Mouse (Mus musculus): Measurements from ENCODE around the gene Psmb3. TPM values are rescaled to one million over a fixed set of nuclear protein-coding genes. Genes with fewer than 3 reads are reported as not detected.

Psmb3 gene
- total and polyA plus RNA-seq, 3 experiments, result 560 to 1,251 (median 863) TPM

DNA sequence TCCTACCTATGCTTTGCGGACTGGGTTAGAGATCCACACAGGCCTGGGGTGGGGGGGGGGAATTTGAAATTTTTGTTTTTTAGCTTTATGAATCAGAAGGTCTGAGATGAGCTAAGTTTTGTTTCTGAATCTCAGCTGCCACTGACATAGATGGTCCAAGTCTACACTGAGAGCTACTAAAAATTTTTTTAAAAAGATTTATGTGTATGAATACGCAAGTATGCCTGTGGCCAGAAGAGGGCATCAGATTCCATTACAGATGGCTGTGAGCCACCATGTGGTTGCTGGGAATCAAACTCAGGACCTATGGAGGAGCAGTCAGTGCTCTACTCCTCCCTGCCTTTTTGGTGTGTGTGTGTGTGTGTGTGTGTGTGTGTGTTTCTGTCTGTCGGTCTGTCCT is 11.2 kb downstream of the Psmb3 start:
- no peaks in the 10 kb centered on the region for H3K79me2 ChIP-seq (replicated peaks; ENCODE audit: control insufficient read depth, extremely low read depth, insufficient read depth, poor library complexity, severe bottlenecking)
- no peak overlapping the region for H3K4me2 ChIP-seq (ENCODE audit: insufficient read depth, low read depth, poor library complexity, severe bottlenecking)
- in situ Hi-C loops (cut with MboI; ENCODE audit: low pct_ligation_motif_present, low pct_unique_long_range_greater_than_20kb, low sequenced_read_pairs), result no loop called here
- no peaks in the 10 kb centered on the region for H3K27me3 ChIP-seq (replicated peaks)
- no peak overlapping the region for H3K9ac ChIP-seq (ENCODE audit: insufficient read depth, low read depth)
- H3K27ac ChIP-seq (ENCODE audit: insufficient read depth, low read depth), result 0 out of 2 replicates have a peak overlapping the region, but pooled peaks have one; percentile 18
- DNase-seq (ENCODE audit: extremely low read depth), result no peak
- peaks cover 18 to 42% of the 10 kb centered on the region in 2 experiments for H3K4me1 ChIP-seq (ENCODE audit: control insufficient read depth in 1 of 2, insufficient read depth in 2 of 2)
- TF ChIP-seq SMC3 (IDR thresholded peaks at IDR 0.05; ENCODE audit: low read depth, low read length) (0 out of 2 replicates have a peak, but pooled peaks have one; percentile 5), RAD21 (IDR thresholded peaks at IDR 0.05; ENCODE audit: low read depth, low read length) (peak; percentile 24), POLR2A (IDR thresholded peaks at IDR 0.05; ENCODE audit: low read depth, low read length) (no peak), POLR2AphosphoS2 (IDR thresholded peaks at IDR 0.05; ENCODE audit: low read depth, low read length) (peak; percentile 64; the same call in 1 of the 2 replicates), MYC (IDR thresholded peaks at IDR 0.05; ENCODE audit: low read depth, low read length) (peak; percentile 41; the same call in 1 of the 2 replicates), CTCF (conservative IDR thresholded peaks at IDR 0.05 in 1 of 2, IDR thresholded peaks at IDR 0.05 in 1 of 2; ENCODE audit: low read depth in 2 of 2, low read length in 2 of 2) (peak; percentile 11 to 60; a peak in 3 of 4 replicates)
- dilution Hi-C loops (cut with MboI; ENCODE audit: extremely low pct_ligation_motif_present, extremely low pct_unique_long_range_greater_than_20kb, low sequenced_read_pairs), result no loop called here
- H3K36me3 ChIP-seq (replicated peaks in 1 of 2; ENCODE audit: control insufficient read depth in 1 of 2, insufficient read depth in 1 of 2, low read length in 1 of 2), result peaks cover 43 to 77% of the 10 kb centered on the region in 2 experiments
- peaks cover 4% of the 10 kb centered on the region for H3K9me3 ChIP-seq (replicated peaks; ENCODE audit: low read length)
- H3K4me3 ChIP-seq (replicated peaks in 1 of 3; ENCODE audit: low read depth in 2 of 3, low read length in 2 of 3, poor library complexity in 1 of 3), result no peak overlapping the region

DNA sequence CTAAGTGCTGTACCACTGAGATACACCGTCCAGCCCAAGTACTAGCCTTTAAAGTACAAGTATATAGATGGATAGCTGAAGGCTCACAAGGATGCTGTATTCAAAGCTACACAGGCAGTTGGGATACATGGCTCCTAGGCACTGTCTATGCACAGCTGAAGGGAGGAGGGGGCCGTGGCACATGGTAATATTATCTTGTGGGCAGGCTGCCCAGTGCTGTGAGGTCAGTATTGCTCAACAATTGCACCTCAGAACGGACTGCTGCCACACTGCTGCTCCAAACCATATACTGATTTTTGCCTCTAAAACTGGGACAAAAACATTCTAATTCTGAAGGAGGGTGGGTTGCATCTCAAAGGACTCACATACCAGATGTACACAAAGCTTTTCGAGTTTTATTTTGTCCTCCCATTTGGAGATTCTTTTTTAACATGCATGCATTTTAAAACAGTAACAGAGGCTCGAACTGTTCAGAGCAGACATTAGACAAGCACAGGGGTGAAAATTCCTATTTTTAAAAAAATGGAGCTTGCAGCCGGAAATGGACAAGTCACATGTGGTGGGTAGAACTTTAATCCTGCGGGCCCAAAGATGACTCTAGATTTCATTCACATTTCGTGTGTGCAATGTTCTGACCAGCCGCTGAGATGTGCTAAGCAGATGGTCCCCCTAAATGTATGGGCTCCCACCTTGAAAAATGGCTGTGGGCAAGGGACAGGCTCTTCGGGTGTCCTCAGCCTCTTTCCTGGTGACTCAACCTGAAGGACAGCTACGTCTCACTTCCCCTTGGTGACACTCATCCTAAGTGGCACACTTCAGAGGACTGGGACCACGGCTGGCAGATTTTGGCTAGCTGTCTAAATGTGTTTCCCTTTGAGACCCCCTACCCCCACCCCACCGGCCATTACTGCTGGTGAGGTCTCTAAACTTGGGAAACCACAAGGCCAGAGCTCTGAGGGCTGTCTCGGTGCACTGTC is 11.9 kb downstream of the Psmb3 start:
- H3K4me1 ChIP-seq (ENCODE audit: control insufficient read depth in 1 of 2, insufficient read depth in 2 of 2), result peaks cover 19 to 48% of the 10 kb centered on the region in 2 experiments
- TF ChIP-seq JUND (conservative IDR thresholded peaks at IDR 0.05; ENCODE audit: low read depth, low read length), result 0 out of 2 replicates have a peak, but pooled peaks have one; percentile 18
- no peak for TF ChIP-seq CTCF (conservative IDR thresholded peaks at IDR 0.05 in 1 of 2, IDR thresholded peaks at IDR 0.05 in 1 of 2; ENCODE audit: low read depth in 2 of 2, low read length in 2 of 2)
- TF ChIP-seq MYC (IDR thresholded peaks at IDR 0.05; ENCODE audit: low read depth, low read length), result 0 out of 2 replicates have a peak, but pooled peaks have one; percentile 21
- TF ChIP-seq HCFC1 (IDR thresholded peaks at IDR 0.05; ENCODE audit: low read depth, low read length), result no peak
- TF ChIP-seq MXI1 (IDR thresholded peaks at IDR 0.05; ENCODE audit: low read depth, low read length), result no peak
- TF ChIP-seq MAX (IDR thresholded peaks at IDR 0.05; ENCODE audit: low read length), result 0 out of 2 replicates have a peak, but pooled peaks have one; percentile 22
- TF ChIP-seq ZC3H11A (IDR thresholded peaks at IDR 0.05; ENCODE audit: low read depth, low read length), result no peak
- 0 out of 2 replicates have a peak, but pooled peaks have one; percentile 9 for TF ChIP-seq CHD2 (IDR thresholded peaks at IDR 0.05; ENCODE audit: low read length)
- no peak for TF ChIP-seq USF2 (conservative IDR thresholded peaks at IDR 0.05; ENCODE audit: low read depth, low read length)
- no peak for TF ChIP-seq NRF1 (IDR thresholded peaks at IDR 0.05; ENCODE audit: low read depth, low read length)
- TF ChIP-seq RCOR1 (conservative IDR thresholded peaks at IDR 0.05; ENCODE audit: low read depth, low read length), result no peak; the same call in 1 of the 2 replicates
- peak; percentile 38; the same call in 1 of the 2 replicates for TF ChIP-seq MEF2A (IDR thresholded peaks at IDR 0.05; ENCODE audit: borderline replicate concordance, low read depth, low read length)
- TF ChIP-seq IRF4 (IDR thresholded peaks at IDR 0.05; ENCODE audit: low read depth, low read length), result peak; percentile 84
- no peak for TF ChIP-seq KAT2A (IDR thresholded peaks at IDR 0.05; ENCODE audit: insufficient replicate concordance, low read length)
- 0 out of 2 replicates have a peak, but pooled peaks have one; percentile 19 for TF ChIP-seq POLR2A (IDR thresholded peaks at IDR 0.05; ENCODE audit: low read depth, low read length)
- TF ChIP-seq EP300 (IDR thresholded peaks at IDR 0.05; ENCODE audit: low read length), result peak; percentile 80
- no peak for TF ChIP-seq ZKSCAN1 (IDR thresholded peaks at IDR 0.05; ENCODE audit: borderline replicate concordance, low read depth, low read length)
- no peak for TF ChIP-seq USF1 (IDR thresholded peaks at IDR 0.05; ENCODE audit: low read depth, low read length)
- TF ChIP-seq GABPA (IDR thresholded peaks at IDR 0.05; ENCODE audit: insufficient replicate concordance, low read depth, low read length), result no peak
- TF ChIP-seq BHLHE40 (IDR thresholded peaks at IDR 0.05; ENCODE audit: low read depth, low read length), result peak; percentile 35; the same call in 1 of the 2 replicates
- dilution Hi-C loops (cut with MboI; ENCODE audit: extremely low pct_ligation_motif_present, extremely low pct_unique_long_range_greater_than_20kb, low sequenced_read_pairs), result no loop called here
- H3K27me3 ChIP-seq (replicated peaks), result no peaks in the 10 kb centered on the region
- DNase-seq (ENCODE audit: extremely low read depth), result no peak
- H3K79me2 ChIP-seq (replicated peaks; ENCODE audit: control insufficient read depth, extremely low read depth, insufficient read depth, poor library complexity, severe bottlenecking), result no peaks in the 10 kb centered on the region
- in situ Hi-C loops (cut with MboI; ENCODE audit: low pct_ligation_motif_present, low pct_unique_long_range_greater_than_20kb, low sequenced_read_pairs), result no loop called here
- peaks cover 4% of the 10 kb centered on the region for H3K9me3 ChIP-seq (replicated peaks; ENCODE audit: low read length)
- H3K27ac ChIP-seq (ENCODE audit: insufficient read depth, low read depth), result peak overlapping the region; percentile 55
- H3K9ac ChIP-seq (ENCODE audit: insufficient read depth, low read depth), result peak overlapping the region; percentile 42
- no peak overlapping the region for H3K4me3 ChIP-seq (replicated peaks in 1 of 3; ENCODE audit: low read depth in 2 of 3, low read length in 2 of 3, poor library complexity in 1 of 3)
- peaks cover 49 to 83% of the 10 kb centered on the region in 2 experiments for H3K36me3 ChIP-seq (replicated peaks in 1 of 2; ENCODE audit: control insufficient read depth in 1 of 2, insufficient read depth in 1 of 2, low read length in 1 of 2)
- H3K4me2 ChIP-seq (ENCODE audit: insufficient read depth, low read depth, poor library complexity, severe bottlenecking), result peak overlapping the region; percentile 39

Data from CH12.LX (cell line).